ENCODE assay signal across 8 mouse cellular contexts in genomic region chr19:21652285-21653171, GRCm38 (mm10). TPM values are rescaled to one million over a fixed set of nuclear protein-coding genes. Genes with fewer than 3 reads are reported as not detected.
DNase-seq lines count a peak whose midpoint lies in the region; ATAC-seq and TF ChIP-seq lines count a peak whose summit lies in the region.

Gene 1110059E24Rik (minus strand): TSS chr19:21652976.

- peak within 1 kb of the TSS; percentile 99 for H3K9ac ChIP-seq in ES-Bruce4 (ENCODE audit: low read depth, poor library complexity, severe bottlenecking)
- peak within 1 kb of the TSS; percentile 96 for H3K9ac ChIP-seq in forebrain, embryonic 13.5 days
- peak within 1 kb of the TSS; percentile 89 for H3K9ac ChIP-seq in liver, postnatal 0 days (replicated peaks)
- H3K9ac ChIP-seq in neural tube, embryonic 14.5 days (replicated peaks; ENCODE audit: low read depth, low read length), result peak within 1 kb of the TSS; percentile 94

- TF ChIP-seq POLR2A in ES-Bruce4 (IDR thresholded peaks at IDR 0.05; ENCODE audit: insufficient read depth, low read length), result peak; percentile 27

- no peak for TF ChIP-seq CTCF in ES-Bruce4 (IDR thresholded peaks at IDR 0.05; ENCODE audit: low read depth, low read length)
- TF ChIP-seq CTCF in liver, postnatal 0 days (IDR thresholded peaks at IDR 0.05; ENCODE audit: low read depth), result no peak

- ATAC-seq in cerebellum, adult (ENCODE audit: insufficient number of reproducible peaks, low FRiP score, low TSS enrichment), result peak; percentile 97
- peak; percentile 98 for ATAC-seq in forebrain, embryonic 13.5 days
- peak; percentile 98 for ATAC-seq in liver, postnatal 0 days
- peak; percentile 99 for ATAC-seq in neural tube, embryonic 14.5 days (ENCODE audit: low read depth)

- WGBS in forebrain, embryonic 13.5 days, result 4% methylated on average over 52 of the region's 52 CpGs
- 4% methylated on average over 52 of the region's 52 CpGs for WGBS in large intestine, adult 2 months
- 6% methylated on average over 52 of the region's 52 CpGs for WGBS in liver, postnatal 0 days (ENCODE audit: insufficient replicate concordance)
- 7% methylated on average over 52 of the region's 52 CpGs for WGBS in neural tube, embryonic 14.5 days

- no peaks in the 10 kb centered on the region for H3K27me3 ChIP-seq in ES-Bruce4 (ENCODE audit: control insufficient read depth, insufficient read depth, low read length, poor library complexity, severe bottlenecking)
- no peaks in the 10 kb centered on the region for H3K27me3 ChIP-seq in forebrain, embryonic 13.5 days
- H3K27me3 ChIP-seq in liver, postnatal 0 days (ENCODE audit: insufficient read depth, low read length), result no peaks in the 10 kb centered on the region
- H3K27me3 ChIP-seq in neural tube, embryonic 14.5 days (ENCODE audit: control insufficient read depth, insufficient read depth, low read length), result no peaks in the 10 kb centered on the region

- no peaks in the 10 kb centered on the region for H3K4me1 ChIP-seq in ES-Bruce4 (ENCODE audit: control insufficient read depth, insufficient read depth, low read length)
- H3K4me1 ChIP-seq in forebrain, embryonic 13.5 days, result peaks cover 32% of the 10 kb centered on the region
- peaks cover 23% of the 10 kb centered on the region for H3K4me1 ChIP-seq in liver, postnatal 0 days (ENCODE audit: insufficient read depth)
- H3K4me1 ChIP-seq in neural tube, embryonic 14.5 days (ENCODE audit: control insufficient read depth, insufficient read depth, low read length), result peaks cover 18% of the 10 kb centered on the region

- TF ChIP-seq EP300 in ES-Bruce4 (IDR thresholded peaks at IDR 0.05; ENCODE audit: insufficient read depth, low read depth, low read length), result 0 out of 2 replicates have a peak, but pooled peaks have one; percentile 37
- 0 out of 2 replicates have a peak, but pooled peaks have one; percentile 38 for TF ChIP-seq EP300 in liver, postnatal 0 days (IDR thresholded peaks at IDR 0.05; ENCODE audit: low read depth)

- intact Hi-C loops in heart, postnatal 10 days (cut with DNase I), result loop anchor here (2.0 to 10.0 kb wide), 4 partner anchors 82 to 380 kb away; partner anchors contain the start of gene Zfand5

- peak within 1 kb of the TSS; percentile 80 for H3K4me2 ChIP-seq in forebrain, embryonic 13.5 days
- H3K4me2 ChIP-seq in liver, postnatal 0 days (ENCODE audit: low read depth, low read length), result peak within 1 kb of the TSS; percentile 83
- peak within 1 kb of the TSS; percentile 65 for H3K4me2 ChIP-seq in neural tube, embryonic 14.5 days (ENCODE audit: low read depth, low read length)

- peak within 1 kb of the TSS; percentile 94 for H3K4me3 ChIP-seq in ES-Bruce4 (ENCODE audit: low read depth, low read length)
- H3K4me3 ChIP-seq in forebrain, embryonic 13.5 days, result peak within 1 kb of the TSS; percentile 81
- peak within 1 kb of the TSS; percentile 86 for H3K4me3 ChIP-seq in liver, postnatal 0 days (ENCODE audit: low read depth, low read length)
- peak within 1 kb of the TSS; percentile 83 for H3K4me3 ChIP-seq in neural tube, embryonic 14.5 days (ENCODE audit: low read depth, low read length)

- peak; percentile 98 for DNase-seq in heart, postnatal 10 days
- peak; percentile 98 for DNase-seq in large intestine, adult 2 months (ENCODE audit: low read depth, low spot score)
- DNase-seq in liver, postnatal 0 days, result peak; percentile 95
- DNase-seq in testis, postnatal 10 days (ENCODE audit: low spot score), result peak; percentile 93

- H3K9me3 ChIP-seq in ES-Bruce4 (replicated peaks; ENCODE audit: control insufficient read depth, insufficient read depth, low read length, poor library complexity, severe bottlenecking), result no peaks in the 10 kb centered on the region
- no peaks in the 10 kb centered on the region for H3K9me3 ChIP-seq in forebrain, embryonic 13.5 days (replicated peaks)
- no peaks in the 10 kb centered on the region for H3K9me3 ChIP-seq in liver, postnatal 0 days (ENCODE audit: low read length)
- no peaks in the 10 kb centered on the region for H3K9me3 ChIP-seq in neural tube, embryonic 14.5 days (ENCODE audit: control insufficient read depth, low read length)

- H3K27ac ChIP-seq in ES-Bruce4 (ENCODE audit: insufficient read depth, low read length), result peak within 1 kb of the TSS; percentile 58
- H3K27ac ChIP-seq in forebrain, embryonic 13.5 days, result peak within 1 kb of the TSS; percentile 99
- peak within 1 kb of the TSS; percentile 98 for H3K27ac ChIP-seq in liver, postnatal 0 days (ENCODE audit: low read depth)
- peak within 1 kb of the TSS; percentile 97 for H3K27ac ChIP-seq in neural tube, embryonic 14.5 days (ENCODE audit: low read depth, low read length)

- no peaks in the 10 kb centered on the region for H3K36me3 ChIP-seq in ES-Bruce4 (ENCODE audit: control insufficient read depth, insufficient read depth, low read length, poor library complexity, severe bottlenecking)
- H3K36me3 ChIP-seq in forebrain, embryonic 13.5 days (ENCODE audit: poor library complexity, severe bottlenecking), result no peaks in the 10 kb centered on the region
- no peaks in the 10 kb centered on the region for H3K36me3 ChIP-seq in liver, postnatal 0 days (replicated peaks; ENCODE audit: insufficient read depth, low read length)
- H3K36me3 ChIP-seq in neural tube, embryonic 14.5 days (ENCODE audit: control insufficient read depth, insufficient read depth, low read length), result no peaks in the 10 kb centered on the region

RNA-seq across cellular contexts. Expression of gene 1110059E24Rik, which starts in this region (rescaled TPM):
- 46.7 and 51.2 TPM in 2 replicates for polyA plus RNA-seq in ES-Bruce4 (2011; ENCODE audit: insufficient read depth, insufficient read length, low read depth, missing spikeins)
- polyA plus RNA-seq in forebrain, embryonic 13.5 days (2015; fragmentation: Nextera tagmentation; extraction: Ambion mirVana), result 69.9 and 70.3 TPM in 2 replicates
- total RNA-seq in heart, postnatal 10 days (2021), result 10 to 100 TPM; 20.6 to 24.0 TPM
- polyA plus RNA-seq in large intestine, adult 2 months (2012; rRNA removed), result 9.5 and 10.8 TPM in 2 replicates
- polyA plus RNA-seq in liver, postnatal 0 days (2015; fragmentation: Nextera tagmentation; extraction: Ambion mirVana), result 17.7 and 18.6 TPM in 2 replicates
- polyA plus RNA-seq in neural tube, embryonic 14.5 days (2014; fragmentation: Nextera tagmentation; extraction: Ambion mirVana), result 53.2 and 64.9 TPM in 2 replicates

Comparison
In these comparisons a context has a peak if more than half of its experiments do, and no peak if none do; other contexts are left out.
1. Peak in every context shown above with its lines: DNase-seq, ATAC-seq, H3K4me3 ChIP-seq and H3K27ac ChIP-seq.